Mouse (Mus musculus): ENCODE measurements around the gene Uqcrfs1. TPM values are rescaled to one million over a fixed set of nuclear protein-coding genes. Genes with fewer than 3 reads are reported as not detected.

Uqcrfs1 gene
- polyA plus RNA-seq, 1 experiment = 160 TPM

- Histone ChIP-seq H3K36me3 (ENCODE audit: control insufficient read depth, insufficient read depth) (no peaks in the 10 kb centered on the region), H3K79me3 (ENCODE audit: low read depth) (no peaks in the 10 kb centered on the region), H3K4me3 (ENCODE audit: insufficient read depth, poor library complexity, severe bottlenecking) (no peak overlapping the region), H3K79me2 (ENCODE audit: control insufficient read depth, insufficient read depth) (no peaks in the 10 kb centered on the region), H3K27me3 (ENCODE audit: control insufficient read depth, insufficient read depth, insufficient read length) (no peaks in the 10 kb centered on the region), H3ac (ENCODE audit: control insufficient read depth, insufficient read length, low read depth) (no peak overlapping the region)
- TF ChIP-seq CTCF (IDR thresholded peaks at IDR 0.05; ENCODE audit: control insufficient read depth, insufficient read depth, insufficient read length) (no peak), MYOD1 (IDR thresholded peaks at IDR 0.05; ENCODE audit: control insufficient read depth, insufficient read length, low read depth) (no peak), MAX (IDR thresholded peaks at IDR 0.05) (no peak), FOSL1 (IDR thresholded peaks at IDR 0.05; ENCODE audit: insufficient read depth, low read length, poor library complexity, severe bottlenecking) (no peak), USF1 (IDR thresholded peaks at IDR 0.05; ENCODE audit: low read depth) (no peak), MYOG (IDR thresholded peaks at IDR 0.05; ENCODE audit: control insufficient read depth, extremely low read depth, insufficient read length) (no peak), CEBPB (IDR thresholded peaks at IDR 0.05; ENCODE audit: low read depth) (no peak)
Observed at GRCm38 (mm10) chr13:30557751-30558150, 12.6 kb upstream of the Uqcrfs1 start.

DNA sequence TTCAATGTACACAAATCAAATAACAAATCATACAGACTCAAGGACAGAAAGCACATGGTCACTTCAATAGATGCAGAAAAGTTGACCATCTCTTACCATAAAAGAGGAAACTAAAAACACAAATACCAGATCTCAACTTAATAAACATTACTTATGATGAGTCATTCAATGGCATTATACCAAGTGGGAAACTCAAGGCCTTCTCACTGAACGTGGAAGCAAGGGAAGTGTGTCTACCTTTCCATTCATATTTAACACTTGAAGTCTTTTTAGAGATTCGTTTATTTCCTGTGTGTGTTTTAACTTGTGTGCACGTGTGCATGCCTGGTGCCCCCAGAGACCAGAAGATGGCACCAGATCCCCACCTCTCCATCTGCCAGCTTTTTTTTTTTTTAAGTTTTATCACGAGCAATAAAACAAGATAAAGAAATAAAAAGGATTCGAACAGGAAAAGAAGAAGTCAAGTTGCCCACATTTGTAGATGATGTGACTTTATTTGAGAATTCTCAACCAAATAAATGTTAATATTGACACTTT is 8.0 kb upstream of the Uqcrfs1 start:
- TF ChIP-seq MYOD1 (IDR thresholded peaks at IDR 0.05; ENCODE audit: control insufficient read depth, insufficient read length, low read depth) = no peak
- TF ChIP-seq USF1 (IDR thresholded peaks at IDR 0.05; ENCODE audit: low read depth) = no peak
- no peak for TF ChIP-seq MYOG (IDR thresholded peaks at IDR 0.05; ENCODE audit: control insufficient read depth, extremely low read depth, insufficient read length)
- H3K36me3 ChIP-seq (ENCODE audit: control insufficient read depth, insufficient read depth) = no peaks in the 10 kb centered on the region
- H3ac ChIP-seq (ENCODE audit: control insufficient read depth, insufficient read length, low read depth) = no peak overlapping the region
- H3K4me3 ChIP-seq (ENCODE audit: insufficient read depth, poor library complexity, severe bottlenecking) = no peak overlapping the region
- H3K27me3 ChIP-seq (ENCODE audit: control insufficient read depth, insufficient read depth, insufficient read length) = no peaks in the 10 kb centered on the region
- H3K79me2 ChIP-seq (ENCODE audit: control insufficient read depth, insufficient read depth) = no peaks in the 10 kb centered on the region
- H3K79me3 ChIP-seq (ENCODE audit: low read depth) = no peaks in the 10 kb centered on the region

GRCm38 (mm10) chr13:30549339-30549738 is 4.2 kb upstream of the Uqcrfs1 start:
- Histone ChIP-seq H3K79me3 (ENCODE audit: low read depth) (peaks cover 5% of the 10 kb centered on the region), H3K27me3 (ENCODE audit: control insufficient read depth, insufficient read depth, insufficient read length) (no peaks in the 10 kb centered on the region), H3ac (ENCODE audit: control insufficient read depth, insufficient read length, low read depth) (no peak overlapping the region), H3K36me3 (ENCODE audit: control insufficient read depth, insufficient read depth) (no peaks in the 10 kb centered on the region), H3K4me3 (ENCODE audit: insufficient read depth, poor library complexity, severe bottlenecking) (no peak overlapping the region), H3K79me2 (ENCODE audit: control insufficient read depth, insufficient read depth) (peaks cover 8% of the 10 kb centered on the region)
- TF ChIP-seq CTCF (IDR thresholded peaks at IDR 0.05; ENCODE audit: control insufficient read depth, insufficient read depth, insufficient read length) (no peak), FOSL1 (IDR thresholded peaks at IDR 0.05; ENCODE audit: insufficient read depth, low read length, poor library complexity, severe bottlenecking) (no peak), CEBPB (IDR thresholded peaks at IDR 0.05; ENCODE audit: low read depth) (no peak), MYOD1 (IDR thresholded peaks at IDR 0.05; ENCODE audit: control insufficient read depth, insufficient read length, low read depth) (no peak), MYOG (IDR thresholded peaks at IDR 0.05; ENCODE audit: control insufficient read depth, extremely low read depth, insufficient read length) (no peak), USF1 (IDR thresholded peaks at IDR 0.05; ENCODE audit: low read depth) (no peak), MAX (IDR thresholded peaks at IDR 0.05) (no peak)

DNA sequence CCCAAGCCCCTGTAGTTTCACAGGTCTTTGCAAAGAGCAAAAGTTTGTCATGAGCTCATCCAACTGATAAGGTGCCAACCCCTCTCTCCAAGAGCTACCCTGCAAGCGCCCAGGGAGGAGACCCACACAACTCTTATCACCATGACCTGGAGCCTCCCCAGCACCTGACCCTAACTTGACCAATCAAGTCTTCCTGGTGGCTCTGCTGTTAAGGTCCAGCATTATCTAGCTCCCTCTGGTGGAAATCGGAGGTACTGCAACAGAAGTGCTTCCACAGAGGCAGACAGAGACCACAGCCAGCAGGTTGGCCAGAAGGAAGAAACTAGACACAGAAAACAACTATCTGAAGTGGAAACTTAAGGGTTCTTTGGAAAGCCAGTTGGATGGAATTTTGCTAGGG is 3.7 kb upstream of the Uqcrfs1 start:
- no peak overlapping the region for H3K4me3 ChIP-seq (ENCODE audit: insufficient read depth, poor library complexity, severe bottlenecking)
- no peak overlapping the region for H3ac ChIP-seq (ENCODE audit: control insufficient read depth, insufficient read length, low read depth)
- TF ChIP-seq CEBPB (IDR thresholded peaks at IDR 0.05; ENCODE audit: low read depth) (no peak), CTCF (IDR thresholded peaks at IDR 0.05; ENCODE audit: control insufficient read depth, insufficient read depth, insufficient read length) (peak; percentile 61), MYOG (IDR thresholded peaks at IDR 0.05; ENCODE audit: control insufficient read depth, extremely low read depth, insufficient read length) (no peak), USF1 (IDR thresholded peaks at IDR 0.05; ENCODE audit: low read depth) (peak; percentile 87), MAX (IDR thresholded peaks at IDR 0.05) (no peak), MYOD1 (IDR thresholded peaks at IDR 0.05; ENCODE audit: control insufficient read depth, insufficient read length, low read depth) (no peak), FOSL1 (IDR thresholded peaks at IDR 0.05; ENCODE audit: insufficient read depth, low read length, poor library complexity, severe bottlenecking) (no peak)
- peaks cover 10% of the 10 kb centered on the region for H3K79me3 ChIP-seq (ENCODE audit: low read depth)
- H3K36me3 ChIP-seq (ENCODE audit: control insufficient read depth, insufficient read depth) = no peaks in the 10 kb centered on the region
- H3K27me3 ChIP-seq (ENCODE audit: control insufficient read depth, insufficient read depth, insufficient read length) = no peaks in the 10 kb centered on the region
- peaks cover 13% of the 10 kb centered on the region for H3K79me2 ChIP-seq (ENCODE audit: control insufficient read depth, insufficient read depth)

- H3K4me3 ChIP-seq (ENCODE audit: insufficient read depth, poor library complexity, severe bottlenecking) = no peak overlapping the region
- H3K27me3 ChIP-seq (ENCODE audit: control insufficient read depth, insufficient read depth, insufficient read length) = no peaks in the 10 kb centered on the region
- no peaks in the 10 kb centered on the region for H3K79me3 ChIP-seq (ENCODE audit: low read depth)
Observed at GRCm38 (mm10) chr13:30530761-30531160, 14.4 kb downstream of the Uqcrfs1 start.

DNA sequence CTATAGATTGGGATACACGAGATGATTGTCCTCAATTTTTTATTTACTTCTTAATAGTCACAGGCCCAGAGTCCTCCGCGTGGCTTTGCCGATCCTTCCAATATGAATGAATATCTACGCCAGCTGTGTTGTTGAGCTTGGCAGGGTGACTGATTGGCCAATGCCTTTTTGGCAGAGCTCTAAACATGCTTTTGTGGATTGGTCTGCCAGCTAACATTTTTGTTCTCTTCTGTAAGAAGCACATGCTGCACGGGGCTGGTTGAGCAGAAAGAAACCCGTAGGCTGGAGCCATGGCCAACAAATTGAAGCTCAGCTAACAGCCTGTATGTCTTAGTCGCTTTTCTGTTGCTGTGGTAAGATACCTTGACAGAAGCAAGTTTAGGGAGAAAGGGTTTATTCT is 20.2 kb downstream of the Uqcrfs1 start:
- Histone ChIP-seq H3K36me3 (ENCODE audit: control insufficient read depth, insufficient read depth) (no peaks in the 10 kb centered on the region), H3ac (ENCODE audit: control insufficient read depth, insufficient read length, low read depth) (no peak overlapping the region), H3K27me3 (ENCODE audit: control insufficient read depth, insufficient read depth, insufficient read length) (no peaks in the 10 kb centered on the region), H3K79me2 (ENCODE audit: control insufficient read depth, insufficient read depth) (no peaks in the 10 kb centered on the region), H3K4me3 (ENCODE audit: insufficient read depth, poor library complexity, severe bottlenecking) (no peak overlapping the region), H3K79me3 (ENCODE audit: low read depth) (no peaks in the 10 kb centered on the region)
- TF ChIP-seq CEBPB (IDR thresholded peaks at IDR 0.05; ENCODE audit: low read depth) = no peak
- TF ChIP-seq USF1 (IDR thresholded peaks at IDR 0.05; ENCODE audit: low read depth) = no peak
- TF ChIP-seq CTCF (IDR thresholded peaks at IDR 0.05; ENCODE audit: control insufficient read depth, insufficient read depth, insufficient read length) = no peak
- no peak for TF ChIP-seq FOSL1 (IDR thresholded peaks at IDR 0.05; ENCODE audit: insufficient read depth, low read length, poor library complexity, severe bottlenecking)
- TF ChIP-seq MYOG (IDR thresholded peaks at IDR 0.05; ENCODE audit: control insufficient read depth, extremely low read depth, insufficient read length) = no peak
- TF ChIP-seq MAX (IDR thresholded peaks at IDR 0.05) = no peak
- no peak for TF ChIP-seq MYOD1 (IDR thresholded peaks at IDR 0.05; ENCODE audit: control insufficient read depth, insufficient read length, low read depth)

More at GRCm38 (mm10) chr13:30530761-30531160, 14.4 kb downstream of the Uqcrfs1 start:
- Histone ChIP-seq H3K36me3 (ENCODE audit: control insufficient read depth, insufficient read depth) (no peaks in the 10 kb centered on the region), H3K79me2 (ENCODE audit: control insufficient read depth, insufficient read depth) (no peaks in the 10 kb centered on the region), H3ac (ENCODE audit: control insufficient read depth, insufficient read length, low read depth) (no peak overlapping the region)
- no peak for TF ChIP-seq FOSL1 (IDR thresholded peaks at IDR 0.05; ENCODE audit: insufficient read depth, low read length, poor library complexity, severe bottlenecking)
- peak; percentile 40 for TF ChIP-seq CTCF (IDR thresholded peaks at IDR 0.05; ENCODE audit: control insufficient read depth, insufficient read depth, insufficient read length)
